10 mouse cellular contexts compared by ENCODE assay signal in genomic region chr3:152958358-152959150, GRCm38 (mm10). TPM values are rescaled to one million over a fixed set of nuclear protein-coding genes. Genes with fewer than 3 reads are reported as not detected.
DNase-seq lines count a peak whose midpoint lies in the region; ATAC-seq and TF ChIP-seq lines count a peak whose summit lies in the region.
"Had no signal": no experiment of that assay in that cellular context is flagged by ENCODE, and none has a peak within 500 bp of the region (broad histone marks: within the 10 kb centered on the region; RNA-seq: fewer than 3 reads in every experiment).

No protein-coding gene starts in this region.

- no peak overlapping the region for H3K4me2 ChIP-seq in neural tube, embryonic 15.5 days
- H3K4me2 ChIP-seq: heart, embryonic 15.5 days; neural tube, embryonic 13.5 days had no signal

- H3K9me3 ChIP-seq in neural tube, embryonic 15.5 days (replicated peaks): no peaks in the 10 kb centered on the region
- H3K9me3 ChIP-seq: heart, embryonic 15.5 days; neural tube, embryonic 13.5 days had no signal

- peak; percentile 75 for TF ChIP-seq CTCF in cerebellum, adult 2 months (IDR thresholded peaks at IDR 0.05; ENCODE audit: borderline replicate concordance, insufficient read depth, low read depth, low read length)

- WGBS in neural tube, embryonic 15.5 days: 68% methylated on average over 11 of the region's 11 CpGs
- 71% methylated on average over 11 of the region's 11 CpGs for WGBS in cerebellum, adult 2 months

- no peaks in the 10 kb centered on the region for H3K36me3 ChIP-seq in neural tube, embryonic 15.5 days
- H3K36me3 ChIP-seq: heart, embryonic 15.5 days; neural tube, embryonic 13.5 days had no signal

- DNase-seq in neural tube, embryonic 10.5 days (ENCODE audit: extremely low spot score, low spot score): peak; percentile 66
- peak; percentile 76 for DNase-seq in T-cell, adult 2 months (ENCODE audit: low spot score)
- peak; percentile 45 to 50 for DNase-seq in cerebellum, adult 2 months
- peak; percentile 35 for DNase-seq in gastrocnemius, postnatal 14 days
- peak; percentile 46 to 55 for DNase-seq in left cerebral cortex, postnatal 25 days (ENCODE audit: low spot score in 2 of 2)
- DNase-seq in retina, adult 2 months (ENCODE audit: low read depth, low spot score): peak; percentile 50
- peak; percentile 72 to 73 for DNase-seq in thymus, postnatal 36 days

- H3K27me3 ChIP-seq in neural tube, embryonic 15.5 days (replicated peaks): no peaks in the 10 kb centered on the region
- H3K27me3 ChIP-seq in cerebellum, adult 2 months (ENCODE audit: control insufficient read depth, insufficient read depth, low read length): no peaks in the 10 kb centered on the region
- H3K27me3 ChIP-seq: heart, embryonic 15.5 days; neural tube, embryonic 13.5 days had no signal

- intact Hi-C loops in gastrocnemius, postnatal 14 days (cut with DNase I; ENCODE audit: low total_unique reads): loop anchor here (10.0 kb wide), 1 partner anchor 174 kb away; no protein-coding TSS in a partner anchor
- intact Hi-C loops in left cerebral cortex, postnatal 25 days (cut with DNase I): loop anchor here (2.0 kb wide), 1 partner anchor 174 kb away; no protein-coding TSS in a partner anchor

- TF ChIP-seq POLR2A in cerebellum, adult 2 months (IDR thresholded peaks at IDR 0.05; ENCODE audit: borderline replicate concordance, insufficient read depth, low read length): no peak

- no peak; the same call in 1 of the 2 replicates for ATAC-seq in neural tube, embryonic 15.5 days (ENCODE audit: low FRiP score)

- no peak overlapping the region for H3K9ac ChIP-seq in neural tube, embryonic 15.5 days (replicated peaks)
- H3K9ac ChIP-seq: heart, embryonic 15.5 days; neural tube, embryonic 13.5 days had no signal

- H3K4me3 ChIP-seq in neural tube, embryonic 15.5 days (replicated peaks): no peak overlapping the region
- H3K4me3 ChIP-seq in cerebellum, adult 2 months (replicated peaks; ENCODE audit: insufficient read depth, low read depth, low read length): no peak overlapping the region
- H3K4me3 ChIP-seq: heart, embryonic 15.5 days; neural tube, embryonic 13.5 days had no signal

- H3K27ac ChIP-seq in neural tube, embryonic 15.5 days (replicated peaks): no peak overlapping the region
- H3K27ac ChIP-seq in cerebellum, adult 2 months (ENCODE audit: insufficient read depth, low read length): no peak overlapping the region
- H3K27ac ChIP-seq: heart, embryonic 15.5 days; neural tube, embryonic 13.5 days had no signal

- peaks cover 18% of the 10 kb centered on the region for H3K4me1 ChIP-seq in neural tube, embryonic 15.5 days
- H3K4me1 ChIP-seq in cerebellum, adult 2 months (ENCODE audit: control insufficient read depth, insufficient read depth, low read length): no peaks in the 10 kb centered on the region
- H3K4me1 ChIP-seq: heart, embryonic 15.5 days had no signal

RNA-seq across cellular contexts. Expression of gene St6galnac5, which starts 23.5 kb away (rescaled TPM):
- 13.4 and 18.5 TPM in 2 replicates for polyA plus RNA-seq in neural tube, embryonic 15.5 days (2015; fragmentation: Nextera tagmentation; extraction: Ambion mirVana)
- polyA plus RNA-seq in cerebellum, adult 2 months (2012; rRNA removed): 3.9 and 4.5 TPM in 2 replicates
- total RNA-seq in gastrocnemius, postnatal 14 days (2021): under 1 TPM; 0.04 TPM
- total RNA-seq in left cerebral cortex, postnatal 25 days (2021): 10 to 100 TPM; 29.9 to 41.2 TPM

Comparison
In these comparisons a context has a peak if more than half of its experiments do, and no peak if none do; other contexts are left out.
1. RNA of gene St6galnac5, which starts 23.5 kb away (total RNA-seq): 29.9 to 41.2 TPM in left cerebral cortex, postnatal 25 days; 0.04 TPM in gastrocnemius, postnatal 14 days; every median in the first group is over 10 times any median in the second.
2. Peak in every context shown above with its lines, with median percentiles within 50 percentile points of each other: DNase-seq.